Mouse (Mus musculus) lung, postnatal 0 days (tissue): ENCODE results near the gene Khdc1b.

ENCODE experiments used
- CTCF ChIP-seq: IDR thresholded peaks from 2 replicates; pipeline ENCODE4 v1.5.1; 2016; ENCODE audit warnings: antibody characterized with exemption, mild to moderate bottlenecking
- EP300 ChIP-seq: IDR thresholded peaks from 2 replicates; pipeline ENCODE4 v1.6.1; 2016; ENCODE audit warnings: antibody characterized with exemption, mild to moderate bottlenecking, control low read depth

- TF ChIP-seq CTCF (peak; percentile 81), EP300 (no peak)
Observed at GRCm38 (mm10) chr1:21344253-21344652, 39.1 kb upstream of the Khdc1b start.
